Mouse (Mus musculus): ENCODE data around the gene Zbtb37. TPM values are rescaled to one million over a fixed set of nuclear protein-coding genes. Genes with fewer than 3 reads are reported as not detected.
"Not testable (repeated sequence)": the region's sequence is repeated elsewhere in the genome, so short reads cannot be mapped to it uniquely, and the experiment has no call there.

Gene Zbtb37
- polyA plus RNA-seq, 3 experiments from 2014 or later: 6.0 to 8.8 (median 7.1) TPM

GRCm38 (mm10) chr1:161032345-161032744 is 2.3 kb downstream of the Zbtb37 start:
- ATAC-seq: no peak

GRCm38 (mm10) chr1:161031881-161032280 is 2.8 kb downstream of the Zbtb37 start:
- no peak for ATAC-seq

DNA sequence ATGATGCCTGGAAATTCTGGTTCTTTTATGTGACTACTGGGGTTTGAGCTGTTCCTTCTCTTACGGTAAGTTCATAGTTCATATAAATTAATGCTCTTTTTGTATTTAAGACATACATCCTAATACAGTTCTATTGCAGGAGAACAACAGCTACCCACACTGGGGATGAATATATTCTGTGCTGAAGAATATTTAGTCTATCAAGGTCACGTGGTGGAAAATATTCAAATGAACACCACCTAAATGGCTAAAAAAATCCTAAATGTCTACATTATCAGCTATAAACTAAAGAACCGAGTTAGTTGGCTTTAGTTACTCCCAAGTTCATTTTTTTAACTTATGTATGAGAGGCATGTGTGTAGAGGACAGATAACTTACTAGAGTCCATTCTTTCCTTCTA is 4.6 kb downstream of the Zbtb37 start:
- ATAC-seq: no peak

DNA sequence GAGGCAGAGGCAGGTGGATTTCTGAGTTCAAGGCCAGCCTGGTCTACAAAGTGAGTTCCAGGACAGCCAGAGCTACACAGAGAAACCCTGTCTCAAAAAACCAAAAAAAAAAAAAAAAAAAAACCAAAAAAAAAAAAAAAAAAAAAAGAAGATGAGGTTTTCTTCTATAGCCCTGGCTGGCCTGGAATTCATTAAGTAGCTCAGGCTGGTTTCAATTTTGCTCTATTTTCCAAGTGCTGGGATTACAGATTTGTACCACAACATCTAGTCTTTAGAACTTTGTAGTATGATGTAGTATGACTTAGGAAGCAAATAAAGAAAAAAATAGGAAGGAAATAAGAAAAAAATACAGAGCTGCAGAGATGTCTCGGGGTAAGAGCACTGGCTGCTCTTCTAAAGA is 6.2 kb downstream of the Zbtb37 start:
- ATAC-seq: not testable (repeated sequence)

- ATAC-seq: no peak
These were observed 7.5 kb downstream of the Zbtb37 start for GRCm38 (mm10) chr1:161027196-161027595.

DNA sequence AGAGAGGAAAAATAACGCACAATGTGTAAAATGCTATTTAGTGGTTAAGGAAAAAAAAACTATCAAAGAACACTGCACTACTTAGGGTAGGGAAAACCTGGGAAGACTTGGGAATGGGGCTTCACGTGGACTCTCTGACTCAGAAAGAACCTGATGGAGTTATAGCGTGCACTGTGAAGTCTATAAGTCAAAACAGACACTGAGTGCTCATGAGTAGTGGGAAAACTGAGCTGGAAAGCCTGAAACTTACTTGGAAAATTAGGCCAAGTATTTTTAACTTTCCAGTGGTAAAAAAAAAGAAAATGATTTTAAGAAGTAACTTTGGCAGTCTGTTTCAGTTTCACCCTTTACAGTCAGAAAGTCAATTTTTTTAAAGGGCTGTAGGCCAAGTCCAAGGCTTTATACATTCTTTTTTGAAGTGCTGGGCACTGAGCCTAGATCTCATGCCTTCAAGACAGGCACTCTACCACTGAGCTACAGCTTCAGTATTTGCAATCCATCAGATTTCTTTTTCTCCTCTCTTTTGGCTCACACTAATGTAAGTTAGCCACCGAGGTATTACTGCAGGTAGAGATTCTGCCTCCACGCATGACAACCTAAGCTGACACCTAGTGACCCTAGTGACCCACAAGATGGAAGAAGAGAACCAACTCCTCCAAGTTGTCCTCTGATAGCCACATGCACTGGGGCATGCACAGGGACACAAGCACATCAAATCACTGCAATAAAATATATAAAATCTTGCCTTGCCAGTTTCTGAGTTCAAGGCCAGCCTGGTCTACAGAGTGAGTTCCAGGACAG is 9.0 kb downstream of the Zbtb37 start:
- no peak for ATAC-seq

DNA sequence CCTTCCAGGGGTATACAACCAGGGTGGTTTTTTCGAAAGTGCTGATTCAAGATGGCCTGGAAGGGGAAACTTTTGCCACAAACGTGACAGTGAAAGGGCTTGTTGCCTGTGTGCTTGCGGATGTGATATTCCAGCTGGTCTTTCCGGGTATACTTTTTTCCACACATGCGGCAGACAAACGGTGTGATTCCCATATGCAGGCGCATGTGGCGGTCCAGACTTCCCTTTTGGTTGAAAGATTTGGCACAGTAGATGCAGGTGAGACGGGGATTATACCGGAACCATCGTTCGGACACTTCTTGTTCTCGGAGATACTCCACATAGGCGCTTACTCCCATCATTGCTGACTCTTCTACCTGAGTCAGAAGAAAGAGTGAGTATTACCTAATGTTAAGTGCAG is 14.6 kb downstream of the Zbtb37 start:
- no peak for ATAC-seq

DNA sequence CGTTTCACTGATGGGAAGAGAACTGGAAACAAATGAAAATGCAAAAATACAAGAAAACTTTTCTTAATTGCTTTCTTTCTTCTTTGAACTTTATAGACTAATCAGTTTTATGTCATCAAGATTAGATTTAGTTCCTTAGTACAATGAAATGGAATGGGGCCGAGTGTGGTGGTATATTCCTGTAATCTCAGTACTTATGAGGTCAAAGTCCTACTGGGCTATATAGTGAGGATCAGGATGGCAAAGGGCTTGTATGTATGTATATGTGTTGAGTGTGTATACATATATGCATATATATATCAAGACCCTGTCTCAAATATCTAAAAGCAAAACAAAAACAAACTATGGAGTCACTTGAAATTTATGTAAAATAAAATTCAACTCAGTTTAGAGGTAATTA is 18.3 kb downstream of the Zbtb37 start:
- ATAC-seq: no peak

- ATAC-seq: no peak
These were observed 24.2 kb downstream of the Zbtb37 start for GRCm38 (mm10) chr1:161010436-161010835.

DNA sequence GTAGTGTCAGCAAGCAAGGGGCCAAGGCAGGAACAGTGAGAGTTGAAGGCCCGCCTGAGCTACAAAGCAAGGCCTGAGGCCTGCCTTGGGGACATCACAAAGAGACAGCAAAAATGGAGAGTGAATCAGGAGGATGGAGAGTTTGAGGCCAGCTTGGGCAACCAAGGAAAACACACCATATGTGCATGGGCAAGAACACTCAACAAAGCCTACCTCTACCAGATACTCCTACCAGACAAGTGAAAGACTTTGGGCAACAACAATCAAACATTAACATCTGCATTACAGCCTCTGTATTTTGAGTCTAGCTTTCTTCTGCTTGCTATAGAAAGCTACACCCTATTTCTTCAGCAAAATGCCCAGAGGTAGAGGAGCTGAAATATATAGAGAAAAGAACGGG is 26.6 kb downstream of the Zbtb37 start:
- ATAC-seq: no peak

DNA sequence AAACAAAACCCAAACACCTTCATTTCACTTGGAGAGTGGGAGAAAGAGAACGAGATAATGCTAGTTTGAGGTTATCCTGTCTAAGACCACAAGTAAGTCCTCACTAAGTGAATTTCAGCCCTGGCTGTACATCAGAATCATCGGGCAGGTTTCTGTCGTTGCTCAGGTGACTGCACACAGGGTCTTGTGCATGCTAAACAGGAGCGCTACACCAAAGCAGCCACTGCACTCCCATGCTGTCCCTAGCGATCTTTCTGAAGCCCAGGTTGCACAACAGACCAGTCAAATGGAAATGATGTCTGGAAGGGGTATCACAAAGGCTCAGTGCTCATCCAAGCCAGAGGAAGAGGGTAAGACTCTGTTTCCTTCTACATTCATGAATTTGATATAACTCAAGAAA is 28.2 kb downstream of the Zbtb37 start:
- no peak for ATAC-seq

GRCm38 (mm10) chr1:161005526-161005925 is 29.1 kb downstream of the Zbtb37 start:
- ATAC-seq: no peak

GRCm38 (mm10) chr1:161004942-161005341 is 29.7 kb downstream of the Zbtb37 start:
- ATAC-seq: no peak

GRCm38 (mm10) chr1:160993851-160994250 is 40.8 kb downstream of the Zbtb37 start:
- no peak for ATAC-seq

DNA sequence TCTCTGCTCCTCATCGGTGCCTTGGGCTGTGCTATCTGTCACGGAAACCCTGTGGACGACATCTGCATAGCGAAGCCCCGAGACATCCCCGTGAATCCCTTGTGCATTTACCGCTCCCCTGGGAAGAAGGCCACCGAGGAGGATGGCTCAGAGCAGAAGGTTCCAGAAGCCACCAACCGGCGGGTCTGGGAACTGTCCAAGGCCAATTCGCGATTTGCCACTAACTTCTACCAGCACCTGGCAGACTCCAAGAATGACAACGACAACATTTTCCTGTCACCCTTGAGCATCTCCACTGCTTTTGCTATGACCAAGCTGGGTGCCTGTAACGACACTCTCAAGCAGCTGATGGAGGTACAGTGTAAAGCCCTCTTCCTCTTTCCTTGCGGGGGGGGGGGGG is 45.3 kb downstream of the Zbtb37 start:
- no peak for ATAC-seq

DNA sequence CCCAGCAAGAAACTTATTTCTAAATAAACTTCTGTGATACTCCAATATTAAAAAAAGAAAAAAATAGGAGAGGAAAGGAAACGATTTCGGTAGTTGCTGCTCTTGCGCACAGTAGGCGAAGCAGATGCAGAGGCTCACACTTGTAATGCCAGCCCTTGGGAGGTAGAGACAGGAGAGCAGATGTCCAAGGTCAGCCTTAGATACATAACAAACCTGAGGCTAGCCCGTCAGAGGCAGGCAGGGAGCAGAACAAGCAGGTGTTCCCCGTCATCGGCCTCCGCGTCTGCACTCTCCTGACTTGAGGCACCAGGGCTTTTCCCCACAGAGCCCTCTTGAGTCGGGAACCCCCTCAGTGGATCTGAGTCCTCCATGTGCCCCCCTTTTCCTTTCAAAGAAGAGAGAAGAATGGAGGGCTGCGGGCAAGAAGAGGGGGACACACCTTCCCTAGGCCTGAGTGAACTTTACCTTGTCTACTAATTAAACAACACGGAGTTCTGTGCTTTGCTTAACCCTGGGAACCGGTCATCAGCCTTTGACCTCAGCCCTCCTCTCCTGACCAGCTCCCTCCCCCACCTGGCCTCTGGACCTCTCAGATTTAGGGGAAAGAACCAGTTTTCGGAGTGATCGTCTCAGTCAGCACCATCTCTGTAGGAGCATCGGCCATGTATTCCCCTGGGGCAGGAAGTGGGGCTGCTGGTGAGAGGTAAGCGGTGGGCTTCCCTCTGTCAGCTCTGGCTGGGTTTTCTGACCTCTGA is 47.6 kb downstream of the Zbtb37 start:
- no peak for ATAC-seq

DNA sequence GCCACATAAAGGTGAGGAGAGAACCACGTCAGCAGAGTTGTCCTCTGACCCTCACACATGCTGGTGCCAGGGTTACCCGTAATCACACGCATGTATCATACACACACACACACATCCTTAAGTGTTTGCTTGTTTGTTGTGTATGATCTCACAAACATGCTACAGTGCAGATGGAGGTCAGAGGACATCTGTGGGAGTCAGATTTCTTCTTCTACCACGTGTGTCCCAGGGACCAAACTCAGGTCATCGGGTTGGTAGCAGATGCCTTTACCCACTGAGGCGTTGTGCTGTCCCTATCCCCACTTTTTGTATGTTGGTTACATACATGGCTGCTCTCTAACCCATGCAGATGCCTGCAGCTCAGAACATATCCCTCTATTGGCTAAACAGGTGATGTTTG is 49.2 kb downstream of the Zbtb37 start:
- ATAC-seq: no peak

GRCm38 (mm10) chr1:160984731-160985130 is 49.9 kb downstream of the Zbtb37 start:
- ATAC-seq: not testable (repeated sequence)

GRCm38 (mm10) chr1:160982887-160983286 is 51.8 kb downstream of the Zbtb37 start:
- no peak for ATAC-seq

DNA sequence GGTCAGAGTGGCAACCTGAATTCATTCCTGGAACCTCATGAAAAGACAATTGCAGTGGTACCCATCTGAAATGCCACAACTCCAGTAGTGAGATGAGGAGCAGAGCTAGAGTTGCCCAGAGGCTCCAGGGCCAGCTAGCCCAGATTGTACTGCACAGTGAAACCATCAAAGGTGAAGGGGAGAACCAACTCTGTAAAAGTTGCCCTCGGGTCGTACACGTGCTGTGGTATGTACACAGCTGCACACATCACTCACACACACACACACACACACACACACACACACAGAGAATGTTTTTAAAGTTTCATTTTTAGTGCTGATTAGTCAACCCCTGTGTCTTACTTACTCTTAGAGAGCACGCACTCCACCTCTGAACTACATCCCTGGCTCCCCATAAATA is 53.3 kb downstream of the Zbtb37 start:
- no peak for ATAC-seq

DNA sequence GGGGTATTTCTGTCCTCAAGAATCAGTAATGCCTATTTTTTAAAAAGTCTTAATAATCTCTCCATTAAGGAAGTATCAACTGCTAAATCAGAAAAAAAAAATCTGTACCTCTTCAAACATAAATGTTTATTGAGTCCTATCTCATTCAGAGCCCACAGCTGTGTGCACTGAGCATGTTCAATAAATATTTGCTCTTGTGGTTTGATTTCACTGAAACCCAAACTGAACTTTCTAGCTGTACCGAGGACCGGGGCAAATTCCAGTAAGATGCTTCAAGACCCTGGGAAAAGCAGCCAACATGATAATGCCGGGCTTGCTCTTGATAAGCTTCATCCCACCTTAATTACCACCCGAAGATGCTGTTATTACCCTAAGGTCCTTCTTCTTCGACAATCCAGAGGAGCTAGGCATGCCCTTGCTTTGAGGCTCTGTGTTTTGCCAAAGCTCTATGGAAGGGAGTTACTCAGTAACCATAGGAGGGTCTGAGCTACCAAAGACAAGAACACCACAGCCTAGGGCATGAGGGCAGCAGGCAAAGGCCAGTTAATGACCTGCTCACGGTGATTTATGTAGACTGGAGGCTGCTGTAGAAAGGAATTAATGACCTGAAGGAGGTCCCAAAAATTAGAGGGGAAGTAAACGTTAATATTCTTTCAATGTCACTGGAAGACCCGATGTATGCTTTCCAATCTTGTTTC is 54.0 kb downstream of the Zbtb37 start:
- no peak for ATAC-seq

- no peak for ATAC-seq
These were observed 54.6 kb downstream of the Zbtb37 start for GRCm38 (mm10) chr1:160980021-160980420.

GRCm38 (mm10) chr1:160978071-160978735 is 56.4 kb downstream of the Zbtb37 start, which contains the start of gene Serpinc1:
Gene Serpinc1, plus strand, starts transcription at chr1:160978585.
- ATAC-seq: no peak
